Mouse (Mus musculus): ENCODE measurements at regions not wholly inside any gene's neighbourhood (a gene's known extent, or its start where the extent isn't known, plus 50 kb on each side); places are given as distances from the start of the nearest gene placed in this dataset.

DNA sequence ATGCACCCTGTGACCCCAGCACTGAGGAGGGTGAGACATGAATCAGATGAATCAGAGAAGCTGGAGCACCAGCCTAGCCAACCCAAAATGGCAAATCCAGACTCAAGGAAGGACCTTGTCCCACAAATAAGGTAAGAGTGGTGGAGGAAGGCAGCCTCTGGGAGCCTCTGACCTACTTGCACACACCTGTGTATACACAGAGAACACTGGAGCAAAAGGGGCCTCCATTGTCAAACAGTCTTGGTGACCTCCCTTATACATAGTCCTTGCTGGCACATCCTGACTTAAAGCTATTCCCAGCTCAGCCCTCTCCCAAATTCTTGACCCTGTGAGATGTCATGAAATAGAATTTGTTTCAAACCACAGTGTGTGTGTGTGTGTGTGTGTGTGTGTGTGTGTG is 57.1 kb downstream of the Inhbb start:
- DNase-seq: no peak
- intact Hi-C loops (cut with DNase I): no loop called here

DNA sequence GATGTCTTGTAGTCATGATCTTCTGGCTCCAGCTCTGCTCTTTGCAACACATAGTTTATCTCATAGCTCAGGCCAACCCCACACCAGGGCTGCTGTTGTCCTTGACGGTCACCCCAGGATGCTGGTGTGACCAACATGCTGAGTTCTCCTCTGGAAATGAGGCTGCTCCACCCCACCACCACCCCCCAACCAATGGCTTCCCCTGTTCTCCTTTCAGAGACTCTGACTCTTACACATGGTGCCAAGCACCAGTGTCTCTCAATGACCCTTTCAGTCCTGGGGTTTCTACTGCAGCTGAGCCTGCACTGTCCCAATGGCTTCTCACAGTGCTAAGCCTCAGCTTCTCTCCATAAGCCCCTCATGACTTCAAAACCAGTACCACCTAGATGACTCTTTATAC is 64.0 kb downstream of the Inhbb start:
- intact Hi-C loops (cut with DNase I): no loop called here
- DNase-seq: no peak

DNA sequence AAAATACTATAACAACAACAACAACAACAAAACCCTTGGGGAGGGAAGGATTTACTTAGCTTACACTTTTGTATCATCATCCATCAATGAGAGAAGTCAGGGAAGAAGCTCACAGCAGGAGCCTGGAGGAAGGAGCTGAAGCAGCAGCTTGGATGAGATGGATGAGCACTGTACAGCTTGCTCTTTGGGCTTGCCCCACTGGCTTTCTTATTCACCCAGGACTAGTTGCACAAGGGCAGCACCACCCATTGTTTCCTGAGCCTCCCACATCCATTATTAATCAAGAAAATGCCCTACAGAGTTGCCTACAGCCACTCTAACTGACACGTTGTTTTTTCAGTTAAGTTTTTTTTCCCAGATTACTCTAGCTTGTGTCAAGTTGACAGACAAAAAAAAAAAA is 65.1 kb downstream of the Inhbb start:
- no peak for DNase-seq
- intact Hi-C loops (cut with DNase I): no loop called here

DNA sequence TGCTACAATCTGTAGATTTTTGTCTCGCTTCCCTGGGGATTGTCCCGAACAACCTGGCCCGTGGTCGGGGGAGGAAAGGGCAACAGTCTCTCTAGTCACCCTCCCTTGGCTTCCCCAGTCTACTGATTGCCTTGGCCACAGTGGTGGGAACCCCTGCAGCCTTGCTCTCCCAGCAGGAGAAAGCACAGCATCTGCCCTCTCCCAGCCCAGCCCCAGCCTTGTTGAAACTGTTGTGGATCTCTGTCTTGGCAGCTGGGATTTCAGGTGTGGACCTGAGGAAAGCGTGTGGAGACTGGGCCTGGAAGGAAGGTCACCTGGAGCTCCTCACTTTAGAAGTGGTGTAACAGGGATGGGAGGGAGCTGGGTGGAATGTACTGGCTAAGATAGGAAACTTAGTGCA is 66.6 kb downstream of the Inhbb start:
- no peak for DNase-seq
- intact Hi-C loops (cut with DNase I): no loop called here

DNA sequence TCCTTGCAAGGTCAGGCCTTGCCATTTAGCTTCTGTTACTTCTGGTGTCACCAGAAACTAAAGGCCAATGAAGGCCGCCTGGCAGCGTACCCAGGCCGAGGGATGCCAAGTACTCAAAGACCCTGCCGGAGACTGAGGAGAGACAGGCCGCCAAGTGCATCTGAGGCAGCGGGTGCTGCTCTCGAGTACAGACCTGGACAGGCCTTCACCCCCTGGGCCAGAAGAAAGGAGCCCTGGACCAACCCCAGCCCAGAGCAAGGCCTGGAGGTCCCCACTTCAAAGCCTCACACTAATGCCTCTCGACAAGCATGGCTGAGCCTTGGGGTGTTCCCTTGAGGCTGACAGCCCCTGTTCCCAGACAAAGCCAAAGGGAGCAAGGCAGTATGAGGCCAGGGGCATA is 70.5 kb downstream of the Inhbb start:
- intact Hi-C loops (cut with DNase I): no loop called here
- DNase-seq: no peak

DNA sequence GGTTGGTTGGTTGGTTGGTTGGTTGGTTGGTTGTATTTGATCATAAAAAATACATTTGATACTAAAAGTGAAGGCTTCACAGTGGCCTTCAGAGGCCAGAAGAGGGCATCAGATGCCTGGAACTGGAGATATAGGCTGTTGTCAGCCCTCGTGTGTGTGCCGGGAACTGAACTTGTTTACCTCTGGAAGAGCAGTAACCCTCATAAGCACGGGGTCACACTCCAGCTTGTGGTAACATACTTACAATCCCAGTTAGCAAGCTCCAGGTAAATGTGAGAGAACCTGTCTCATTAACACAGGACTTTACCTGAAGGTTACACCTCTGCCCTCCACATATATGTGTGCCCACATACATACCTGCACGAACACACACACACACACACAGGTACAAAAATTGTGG is 71.2 kb downstream of the Inhbb start:
- intact Hi-C loops (cut with DNase I): no loop called here

DNA sequence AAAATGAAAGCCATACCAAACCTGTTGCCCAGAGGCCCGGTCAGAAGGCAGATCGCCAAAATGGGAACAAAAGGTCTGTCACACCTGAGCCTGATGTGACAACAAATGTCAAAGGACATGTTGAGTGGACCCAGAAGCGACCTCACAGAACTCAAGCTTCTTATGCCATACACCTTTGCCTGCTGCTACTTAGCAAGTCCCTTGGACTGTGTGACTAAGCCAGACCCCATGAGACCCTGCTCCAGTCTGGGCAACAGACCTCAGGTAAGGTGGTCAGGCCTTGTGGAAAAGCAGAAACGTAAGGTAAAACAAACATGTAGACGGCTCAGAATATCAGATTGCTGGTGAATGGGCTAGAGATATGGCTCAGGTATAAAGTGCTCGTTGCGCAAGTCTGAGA is 71.8 kb downstream of the Inhbb start:
- intact Hi-C loops (cut with DNase I): no loop called here
- no peak for DNase-seq

More for the DNA sequence above, 71.2 kb downstream of the Inhbb start:
- DNase-seq: no peak

DNA sequence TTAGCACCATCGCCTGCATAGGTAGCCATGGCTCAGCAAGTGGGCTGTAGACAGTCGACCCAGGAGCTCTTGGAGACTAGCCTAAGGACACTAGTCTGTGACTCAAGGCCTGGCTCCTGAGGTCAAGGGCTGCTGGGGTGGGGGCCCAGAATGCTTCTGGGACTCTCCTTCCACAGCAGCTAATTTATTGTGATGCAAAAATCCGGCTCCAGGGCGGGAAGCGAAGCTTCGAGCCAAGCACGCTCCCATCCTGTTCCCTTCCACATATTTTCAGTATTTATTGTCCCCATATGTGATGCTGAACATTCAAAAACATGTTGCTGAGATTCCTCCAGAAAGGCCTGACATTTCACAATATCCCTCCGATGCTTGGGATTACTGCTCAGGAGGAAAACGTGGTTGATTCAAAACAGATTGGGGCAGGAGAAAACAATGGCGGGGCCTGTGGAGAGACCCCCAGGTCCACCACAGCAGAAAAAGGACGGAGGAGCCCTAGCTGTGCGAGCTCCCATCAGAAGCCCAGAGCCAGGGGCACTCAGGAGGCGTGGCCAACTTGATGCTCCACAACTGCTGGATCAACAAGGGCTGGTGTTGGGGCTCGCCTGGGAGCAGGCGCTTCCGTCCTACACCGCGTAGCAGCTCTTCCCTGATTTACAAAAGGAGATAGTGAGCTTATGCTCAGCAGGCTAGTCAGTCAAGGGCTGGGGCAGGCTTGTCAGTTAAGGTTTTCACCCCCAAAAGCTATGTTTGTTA is 73.4 kb downstream of the Inhbb start:
- DNase-seq: no peak
- intact Hi-C loops (cut with DNase I): no loop called here

DNA sequence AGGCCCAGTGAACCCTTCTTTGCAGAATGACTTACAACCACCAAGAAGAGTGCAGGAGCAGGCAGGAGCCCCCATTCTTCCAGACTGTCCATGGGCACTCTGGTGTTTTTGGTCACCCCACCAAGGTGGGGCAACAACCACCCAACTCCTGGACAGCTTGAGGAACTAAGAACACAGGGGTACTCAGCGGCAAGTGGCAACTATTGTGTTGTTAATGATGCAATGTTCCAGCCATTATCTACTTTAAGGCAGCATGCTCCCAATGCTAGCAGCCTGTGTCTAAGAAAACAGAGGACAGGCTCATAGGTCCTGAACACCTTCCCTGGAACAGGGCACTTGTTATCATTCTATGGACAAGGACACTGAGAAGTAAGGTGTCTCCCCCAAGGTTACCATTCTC is 74.3 kb downstream of the Inhbb start:
- intact Hi-C loops (cut with DNase I): no loop called here
- no peak for DNase-seq

DNA sequence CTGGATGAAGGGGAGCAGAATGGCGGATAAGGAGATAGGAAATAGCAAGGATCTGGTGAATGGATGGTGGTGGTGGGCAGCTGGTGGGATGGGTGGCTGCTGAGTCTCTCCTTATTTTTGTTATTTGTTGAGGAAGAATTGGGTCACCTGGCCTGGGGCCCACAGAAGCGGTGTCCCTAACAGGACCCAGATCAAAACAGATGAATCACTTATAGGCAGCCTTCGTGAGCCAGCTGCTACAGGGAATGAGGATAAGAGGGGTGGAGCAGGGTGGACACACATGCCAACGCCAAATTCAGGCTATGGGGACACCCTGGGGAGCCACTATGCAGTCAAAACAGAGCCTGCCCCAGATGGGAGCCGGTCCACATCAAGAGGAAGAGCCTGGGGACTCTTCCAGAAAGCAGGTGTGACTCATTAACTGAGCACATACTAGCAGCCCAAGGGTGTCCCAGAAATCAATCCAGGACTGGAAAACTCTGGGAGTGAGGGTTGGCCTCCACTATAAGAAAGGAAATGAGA is 75.4 kb downstream of the Inhbb start:
- intact Hi-C loops (cut with DNase I): no loop called here
- peak in 1 of 2 experiments; percentile 16 for DNase-seq

DNA sequence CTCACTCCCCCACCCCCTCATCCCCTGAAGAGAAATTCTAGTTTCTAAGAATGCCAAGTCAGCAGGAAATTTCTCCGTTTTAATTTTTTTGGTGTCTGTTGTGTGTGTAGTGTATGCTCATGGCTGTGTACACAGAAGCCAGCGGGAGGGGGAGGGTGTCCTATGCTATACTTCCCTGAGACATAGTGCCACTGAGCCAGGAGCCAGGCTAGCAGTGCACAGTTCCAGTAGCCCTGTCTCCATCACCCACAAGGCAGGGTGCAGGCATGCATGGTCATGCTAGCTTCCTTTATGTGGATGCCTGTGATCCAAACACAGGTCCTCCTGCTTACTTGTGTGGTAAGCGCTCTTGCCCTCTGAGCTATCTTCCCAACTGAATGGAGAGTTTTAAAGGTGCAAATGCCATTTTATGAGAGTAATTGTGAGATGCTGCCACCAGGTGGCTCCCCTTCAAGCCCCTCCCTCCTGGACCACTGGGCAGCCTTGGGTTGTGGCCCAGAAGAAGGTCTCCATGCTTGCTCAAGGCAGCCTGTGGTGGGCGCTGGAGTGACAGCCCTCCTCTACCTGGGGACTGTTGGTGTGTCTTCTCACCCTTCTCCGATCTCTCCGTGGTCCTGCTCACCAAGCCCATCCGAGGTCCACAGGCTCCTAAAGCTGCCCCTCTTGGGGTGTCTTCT is 76.8 kb downstream of the Inhbb start:
- intact Hi-C loops (cut with DNase I): no loop called here
- DNase-seq: no peak

DNA sequence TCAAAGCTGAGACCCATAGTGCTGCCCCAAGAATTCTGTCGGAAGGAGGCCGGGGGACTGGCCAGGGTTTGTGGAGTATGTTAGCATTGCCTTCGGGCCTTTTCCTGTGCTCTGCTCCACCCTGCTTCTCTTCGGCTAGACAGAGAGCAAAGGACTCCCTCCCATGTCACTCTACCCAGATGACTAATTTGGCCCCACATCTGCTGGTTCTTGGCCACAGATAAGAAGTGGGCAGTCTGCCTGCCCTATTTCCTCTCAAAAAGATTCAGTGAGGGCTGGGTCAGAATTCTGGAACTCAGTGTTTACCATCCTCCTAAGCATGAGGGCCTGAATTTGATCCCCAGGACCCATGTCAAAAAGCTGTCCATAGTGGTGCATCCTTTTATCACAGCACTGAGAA is 78.0 kb downstream of the Inhbb start:
- intact Hi-C loops (cut with DNase I): no loop called here
- peak; percentile 53 to 55 for DNase-seq

DNA sequence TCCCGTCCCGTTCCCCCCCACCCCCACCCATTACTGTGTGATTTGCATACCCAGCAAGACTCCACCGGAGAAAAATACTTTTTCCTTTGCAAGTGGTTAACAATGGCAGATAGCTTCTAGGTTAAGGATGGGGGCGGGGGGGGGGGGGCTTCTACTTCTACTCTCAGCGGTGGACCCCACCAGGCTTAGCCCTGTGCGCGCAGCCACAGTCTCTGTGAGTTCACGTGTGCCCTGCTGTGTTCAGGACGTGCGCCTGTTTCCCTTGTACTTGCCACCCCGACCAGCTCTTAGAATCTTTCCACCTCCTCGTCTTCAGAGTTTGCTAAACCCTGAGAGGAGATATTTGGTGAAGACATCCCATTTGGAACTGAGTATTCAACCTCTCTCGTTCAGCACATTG is 86.9 kb downstream of the Inhbb start:
- intact Hi-C loops (cut with DNase I): no loop called here

DNA sequence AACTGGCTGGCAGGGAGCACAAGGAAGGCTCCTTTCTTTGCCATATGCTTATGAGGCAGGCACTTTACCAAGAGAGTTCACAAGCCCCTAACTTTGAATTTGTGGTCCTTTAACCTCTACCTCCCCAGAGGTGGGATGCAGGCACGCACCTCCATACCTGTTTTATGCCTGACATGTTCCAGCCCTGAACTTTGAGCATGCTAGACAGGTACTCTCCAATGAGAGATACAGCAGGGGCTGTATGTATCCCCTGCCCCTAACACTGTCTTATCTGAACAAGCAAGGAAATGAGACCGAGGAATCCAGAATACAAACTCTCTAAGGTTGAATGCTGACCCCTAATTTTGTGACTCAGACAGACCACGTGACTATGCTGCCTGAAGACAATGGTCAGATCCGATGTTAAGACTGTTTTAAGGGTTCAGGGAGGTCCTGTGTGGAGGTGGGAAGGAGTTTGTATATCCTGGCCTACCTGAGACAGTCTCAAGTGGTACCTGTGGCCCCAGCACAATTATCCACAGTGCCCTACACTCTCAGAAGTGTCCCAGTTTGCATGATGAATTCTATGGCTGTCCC is 91.2 kb downstream of the Inhbb start:
- intact Hi-C loops (cut with DNase I): no loop called here
- DNase-seq: no peak

More for the DNA sequence above, 86.9 kb downstream of the Inhbb start:
- no peak for DNase-seq

DNA sequence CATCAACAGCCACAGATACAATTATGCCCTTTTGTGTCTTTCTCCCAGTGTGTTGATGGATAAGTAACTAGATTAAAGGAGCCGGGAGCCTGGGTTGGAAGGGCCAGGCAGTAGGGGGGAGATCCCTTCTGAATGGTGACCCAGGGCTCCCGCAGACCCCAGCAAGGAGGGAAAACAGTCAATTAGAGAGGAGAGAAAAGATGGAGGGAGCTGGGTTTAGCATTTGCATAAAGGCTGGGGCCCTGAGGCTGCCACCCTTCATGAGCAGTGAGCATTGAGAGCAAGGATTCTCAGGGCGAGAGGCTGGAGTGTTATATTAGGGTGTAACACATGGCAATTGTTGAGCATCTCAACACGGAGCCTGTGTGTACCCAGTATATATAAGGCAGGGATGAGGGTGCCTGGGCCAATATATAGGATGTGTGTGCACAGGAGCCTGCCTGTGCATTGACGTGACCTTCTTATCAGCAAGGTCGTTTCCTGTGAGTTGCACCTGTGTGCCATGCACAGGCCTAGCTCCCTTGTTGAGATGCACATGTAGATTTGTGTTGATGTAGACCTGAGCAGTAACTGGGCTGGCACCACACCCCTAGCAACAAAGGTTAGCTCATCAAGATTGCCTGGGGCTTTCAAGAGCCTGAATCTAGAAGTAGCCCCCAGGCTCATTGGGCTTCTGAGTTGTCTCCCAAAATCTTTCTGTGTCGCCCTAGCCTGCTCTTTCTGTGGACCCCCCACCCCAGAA is 92.2 kb downstream of the Inhbb start:
- intact Hi-C loops (cut with DNase I): no loop called here
- DNase-seq: no peak

DNA sequence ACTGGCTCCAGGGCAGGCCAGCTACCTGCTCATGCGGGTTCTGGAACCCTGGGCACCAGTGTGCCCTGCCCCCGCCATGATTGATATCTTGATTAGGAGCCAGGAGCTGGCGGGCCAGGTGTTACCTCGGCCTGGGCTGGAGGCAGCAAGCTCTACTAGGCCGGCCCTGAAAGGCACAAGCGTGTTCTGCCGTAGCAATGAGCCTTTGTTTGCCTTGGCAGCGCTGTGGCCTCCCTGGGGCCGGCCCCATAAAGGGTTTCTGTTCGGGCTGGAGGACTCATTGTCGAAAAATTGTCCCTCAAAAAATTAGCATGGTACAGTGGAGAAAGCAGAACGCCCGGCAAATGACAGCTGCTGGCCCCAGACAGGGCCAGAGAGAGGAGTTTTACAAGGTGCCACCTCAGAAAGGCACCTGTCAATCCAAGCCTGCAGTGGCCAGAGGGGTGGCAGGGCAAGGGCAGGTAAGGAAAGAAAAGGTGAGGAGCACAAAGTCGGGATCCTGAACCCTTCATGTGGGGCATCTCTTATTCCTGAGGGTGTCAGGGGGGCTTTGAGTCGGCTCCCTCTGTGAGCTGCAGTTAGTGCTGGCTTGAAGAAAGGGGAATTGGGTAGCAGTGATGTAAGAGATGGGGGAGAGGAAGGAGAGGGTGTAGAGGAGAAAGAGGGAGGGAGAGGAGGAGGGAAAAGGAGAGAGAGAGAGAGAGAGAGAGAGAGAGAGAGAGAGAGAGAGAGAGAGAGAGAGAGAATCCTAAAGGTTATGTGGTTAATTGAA is 92.9 kb downstream of the Inhbb start:
- intact Hi-C loops (cut with DNase I): no loop called here
- peak; percentile 14 to 23 for DNase-seq

DNA sequence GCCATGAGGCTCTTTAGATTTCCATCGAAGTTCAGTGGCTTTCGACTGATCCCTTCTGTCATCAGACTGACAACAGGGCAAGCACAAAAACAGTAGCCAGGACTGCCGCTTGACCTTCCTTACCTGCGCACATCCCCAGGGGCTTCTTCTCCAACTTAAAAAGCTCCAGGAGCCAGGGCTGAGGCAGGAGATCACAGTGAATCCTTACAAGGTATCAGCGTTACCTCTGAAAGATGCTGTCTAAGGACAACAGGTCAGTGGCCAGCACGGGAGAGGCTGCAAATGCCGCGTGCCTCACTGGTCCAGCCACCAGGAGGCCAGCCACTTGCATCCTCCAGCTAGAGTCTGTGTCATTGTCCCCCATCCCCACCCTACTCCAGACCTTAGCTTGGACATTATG is 97.5 kb downstream of the Inhbb start:
- intact Hi-C loops (cut with DNase I): no loop called here
- DNase-seq: no peak

DNA sequence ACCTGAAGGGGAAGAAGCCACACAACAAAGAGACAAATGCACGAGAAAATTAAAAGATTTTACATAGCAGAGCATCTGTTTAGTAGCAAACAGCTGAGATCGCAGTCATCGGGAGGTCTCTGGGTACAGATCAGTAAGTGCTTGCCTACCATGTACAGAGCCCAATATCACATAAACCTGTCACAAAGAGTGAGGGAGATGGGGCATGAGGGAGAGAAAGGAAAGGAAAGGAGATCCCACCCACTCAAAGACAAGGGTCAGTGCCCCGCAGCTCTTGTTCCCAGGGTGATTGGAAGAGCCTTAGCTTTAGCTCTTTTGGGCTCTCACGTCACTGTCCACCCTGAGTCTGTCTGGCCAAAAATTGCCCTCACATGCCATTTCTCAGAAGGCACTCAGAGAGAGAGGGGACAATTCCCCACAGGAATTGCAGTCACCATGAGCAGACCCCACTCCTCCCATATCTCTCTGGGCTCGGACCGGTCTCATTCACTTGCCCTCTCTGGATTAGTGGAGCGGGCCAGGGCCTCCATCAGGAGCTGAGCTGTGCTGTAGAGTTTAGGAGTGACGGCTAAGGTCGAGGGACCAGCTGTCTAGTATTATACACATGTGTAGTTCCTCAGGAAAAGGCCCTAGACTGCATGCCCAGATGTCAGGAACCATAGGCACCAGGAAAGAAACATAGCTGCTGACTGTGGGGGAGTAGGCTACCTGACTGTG is 99.6 kb downstream of the Inhbb start:
- intact Hi-C loops (cut with DNase I): no loop called here
- DNase-seq: no peak

DNA sequence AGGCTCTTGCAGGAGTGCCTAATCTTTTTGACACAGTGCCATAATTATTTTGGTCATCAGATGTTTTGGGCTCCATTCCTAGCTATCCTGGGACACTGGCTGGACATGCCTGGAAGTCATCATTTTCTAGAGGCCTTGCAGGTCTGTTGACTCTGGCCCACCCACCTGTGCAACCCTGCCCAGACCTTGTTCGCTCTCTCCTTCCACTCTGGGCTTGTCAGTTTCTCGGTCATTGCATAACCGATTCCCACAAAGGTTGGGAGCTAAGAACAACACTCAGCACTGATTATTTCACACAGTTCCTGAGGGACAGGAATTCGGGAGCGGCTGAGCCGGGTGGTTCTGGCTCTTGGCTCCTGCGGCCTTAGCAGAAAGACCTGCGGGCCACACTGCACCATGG is 100.2 kb downstream of the Inhbb start:
- intact Hi-C loops (cut with DNase I): no loop called here
- DNase-seq: peak; percentile 28 to 32

DNA sequence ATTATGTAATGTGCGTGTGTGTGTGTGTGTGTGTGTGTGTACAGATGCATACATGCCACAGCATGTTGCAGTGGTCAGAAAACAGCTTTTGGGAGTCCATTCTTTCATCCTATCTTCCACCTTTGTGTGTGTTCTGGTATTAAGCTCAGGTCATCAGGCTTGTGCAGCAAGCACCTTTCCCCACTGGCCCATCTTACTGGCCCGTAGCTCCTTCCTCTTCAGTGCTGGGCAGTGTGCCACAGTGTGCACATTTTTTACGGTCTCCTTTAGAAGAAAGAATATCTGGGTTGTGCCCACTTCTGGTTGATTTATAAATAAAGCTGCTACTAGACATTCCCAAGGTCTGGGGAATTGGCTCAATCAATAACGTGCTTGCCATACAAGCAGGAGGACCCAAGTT is 105.0 kb downstream of the Inhbb start:
- intact Hi-C loops (cut with DNase I): no loop called here
- DNase-seq: no peak

All from heart, postnatal 14 days (tissue).